Mouse (Mus musculus) lung, postnatal 25 days (tissue): Measurements from ENCODE around the gene Ankrd44.

Source experiments
- DNase-seq: peaks from one replicate; pipeline ENCODE4 v3.0.0; 2022; ENCODE audit warnings: low spot score

Ankrd44 gene

DNA sequence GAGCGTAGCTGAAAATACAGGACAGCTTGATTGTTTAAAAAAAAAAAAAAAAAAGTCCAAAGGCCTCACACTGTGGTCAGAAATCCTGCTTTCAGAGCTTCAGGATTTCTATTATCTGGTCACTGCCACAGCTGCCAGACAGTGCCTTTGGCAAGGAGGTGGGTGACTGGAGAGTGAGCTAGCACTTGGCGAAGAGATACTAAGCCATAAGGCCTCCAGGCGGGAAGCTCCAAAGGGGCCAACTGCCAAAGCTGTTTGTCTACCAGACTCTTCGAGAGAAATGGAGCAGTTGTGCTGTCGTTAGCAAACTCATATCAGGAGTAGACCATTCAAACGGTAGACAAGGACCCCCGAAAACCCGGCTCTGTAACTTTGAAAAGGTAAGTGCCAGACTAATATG lies 3.5 kb downstream of the Ankrd44 start:
- no peak for DNase-seq

DNA sequence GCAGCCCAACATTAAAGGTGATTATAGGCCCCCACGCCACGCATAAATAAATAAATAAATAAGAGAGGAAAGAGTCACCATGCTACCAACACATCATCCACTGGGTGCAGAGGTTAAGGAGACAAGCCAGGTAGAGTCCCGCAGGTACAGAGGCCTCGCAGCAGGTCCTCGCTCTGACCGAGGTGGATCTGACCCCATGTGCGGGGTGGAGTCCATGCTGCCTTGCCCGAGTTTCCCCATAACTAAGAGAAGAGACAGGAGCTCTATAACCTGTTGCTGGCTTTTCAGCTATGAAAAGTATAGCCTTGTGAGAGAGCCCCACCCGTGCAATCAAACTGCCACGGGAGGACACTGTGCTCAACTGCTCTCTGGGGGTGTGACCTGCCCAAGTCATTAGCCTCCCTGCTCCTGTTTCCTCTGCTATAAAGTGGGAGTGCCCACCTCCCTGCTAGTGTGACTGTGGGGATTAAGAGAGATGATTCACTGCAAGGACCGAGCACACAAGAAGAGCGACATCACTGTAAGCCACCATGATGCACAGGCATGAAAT lies 4.1 kb downstream of the Ankrd44 start:
- no peak for DNase-seq

DNA sequence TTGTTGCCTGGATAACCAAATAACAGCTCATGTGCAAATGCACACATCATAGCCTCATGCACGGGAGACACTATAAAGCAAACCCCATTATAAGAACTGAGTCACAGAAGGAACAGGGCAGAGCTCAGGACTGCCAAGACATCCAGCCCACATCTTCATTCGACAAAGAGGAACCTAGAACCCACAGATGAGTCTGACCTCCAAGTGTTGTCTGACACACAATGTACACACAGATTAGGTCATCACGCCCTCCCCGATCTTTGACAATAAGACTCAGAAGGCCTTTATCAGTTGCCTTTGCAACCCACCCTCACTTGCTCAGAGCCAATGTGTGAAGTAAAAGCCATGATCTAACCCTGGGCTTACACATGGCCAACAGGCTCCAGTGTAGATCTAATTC lies 6.1 kb downstream of the Ankrd44 start:
- DNase-seq: no peak

DNA sequence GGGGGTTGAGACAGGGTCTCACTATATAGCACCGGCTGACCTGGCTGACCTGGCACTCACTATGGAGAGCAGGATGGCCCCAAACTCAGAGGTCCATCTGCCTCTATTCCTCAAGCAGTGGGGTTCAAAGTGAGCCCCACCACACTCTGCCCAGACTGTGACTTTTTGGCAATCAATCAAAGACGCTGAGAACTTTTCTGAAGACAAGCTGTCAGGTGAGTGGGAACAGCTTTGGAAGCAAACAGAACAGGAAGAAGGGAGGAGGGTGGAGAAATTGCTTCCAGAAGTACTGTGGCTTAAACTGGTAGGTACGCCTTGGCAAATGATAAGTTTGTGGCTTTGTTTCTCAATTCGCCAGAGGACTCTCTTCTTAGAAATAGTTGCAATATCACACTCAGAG lies 9.7 kb downstream of the Ankrd44 start:
- no peak for DNase-seq

DNA sequence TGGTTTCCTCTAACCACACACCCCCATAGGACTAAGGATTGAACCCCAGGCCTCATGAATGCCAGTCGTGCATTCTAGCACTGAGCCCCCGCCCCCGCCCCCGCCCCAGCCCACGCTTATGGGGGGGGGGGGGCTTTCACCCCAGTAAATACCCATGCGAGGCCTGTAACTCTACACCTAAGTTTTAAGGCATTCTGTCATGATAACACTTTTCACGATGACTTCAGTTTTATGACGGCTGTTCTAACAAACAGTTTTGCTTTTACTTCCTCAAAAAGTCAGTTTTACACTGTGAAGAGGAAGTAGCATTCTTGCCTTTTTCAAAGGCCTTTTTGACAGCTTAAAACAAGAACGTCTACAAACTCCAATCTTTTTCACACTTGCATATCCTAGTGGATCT lies 11.8 kb downstream of the Ankrd44 start:
- no peak for DNase-seq

DNA sequence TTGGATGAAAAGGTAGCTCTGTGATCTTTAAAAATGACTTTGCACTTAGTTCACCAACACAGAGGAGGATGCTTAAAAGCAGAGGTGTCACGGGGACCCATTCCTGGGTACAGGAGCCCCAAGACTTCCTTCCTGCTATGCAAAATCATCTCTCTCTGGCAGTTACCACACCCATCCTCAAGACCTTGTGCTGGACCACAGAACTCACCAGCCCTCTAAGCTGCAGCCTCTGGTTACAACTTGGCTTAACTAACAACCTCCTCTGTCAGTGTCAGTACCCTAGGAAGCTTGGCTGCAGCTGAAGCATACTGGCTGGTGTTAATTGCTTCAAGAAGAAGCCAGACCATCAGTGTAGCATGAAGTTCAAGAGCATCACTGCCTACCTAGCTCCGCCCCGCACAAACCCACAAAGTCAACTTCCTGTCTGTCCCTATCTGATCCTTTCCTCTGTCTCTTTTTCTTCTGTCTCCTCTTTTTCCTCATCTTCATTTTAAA lies 12.8 kb downstream of the Ankrd44 start:
- no peak for DNase-seq

DNA sequence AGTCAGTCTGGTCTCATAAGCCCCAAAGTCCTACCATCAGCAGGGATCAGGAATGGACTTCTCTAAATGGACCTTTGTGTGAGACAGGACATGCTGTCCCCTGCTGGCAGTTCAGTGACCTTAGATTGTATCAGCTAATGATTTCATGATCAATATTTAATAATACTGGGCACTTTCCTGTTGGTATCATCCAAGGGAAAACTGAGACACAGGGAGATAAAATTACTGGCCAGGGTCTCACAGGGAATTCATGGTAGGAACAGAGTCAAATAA lies 13.2 kb downstream of the Ankrd44 start:
- no peak for DNase-seq

DNA sequence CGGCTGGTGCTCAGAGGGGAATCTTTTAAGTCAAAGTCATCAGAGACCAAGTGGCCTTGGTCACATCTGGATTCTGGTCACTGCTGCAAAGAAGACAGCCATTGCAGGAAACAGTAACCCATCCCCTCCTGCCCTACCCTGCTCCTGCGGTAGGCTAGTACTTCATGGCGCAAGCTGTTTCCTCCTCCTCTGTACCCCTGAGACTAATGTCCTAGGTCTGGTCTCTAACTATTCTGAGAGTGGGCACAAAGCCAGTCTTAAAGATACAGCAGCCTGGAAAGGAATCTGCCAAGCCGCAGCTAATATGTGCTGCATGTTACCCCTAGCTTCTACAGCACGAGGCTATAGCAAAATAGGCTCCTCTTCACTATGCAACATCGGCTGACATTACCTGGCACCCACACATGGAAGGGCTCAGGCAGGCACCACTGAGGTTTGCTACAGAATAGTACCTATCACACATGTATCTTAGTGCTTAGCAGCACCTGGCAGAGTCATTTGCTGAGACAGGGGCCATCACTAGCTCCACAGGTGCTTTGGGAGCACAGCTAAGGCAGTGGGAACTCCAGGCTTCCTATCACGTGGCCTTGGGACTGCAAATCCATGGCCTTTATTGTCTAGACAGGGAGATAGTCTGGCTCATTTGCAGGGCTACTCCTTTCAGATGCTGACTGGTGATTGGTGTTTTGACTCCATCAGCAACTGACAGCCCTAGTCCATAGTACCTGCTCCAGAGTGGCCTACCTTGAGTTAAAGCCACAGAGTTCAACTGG lies 13.7 kb downstream of the Ankrd44 start:
- DNase-seq: no peak

DNA sequence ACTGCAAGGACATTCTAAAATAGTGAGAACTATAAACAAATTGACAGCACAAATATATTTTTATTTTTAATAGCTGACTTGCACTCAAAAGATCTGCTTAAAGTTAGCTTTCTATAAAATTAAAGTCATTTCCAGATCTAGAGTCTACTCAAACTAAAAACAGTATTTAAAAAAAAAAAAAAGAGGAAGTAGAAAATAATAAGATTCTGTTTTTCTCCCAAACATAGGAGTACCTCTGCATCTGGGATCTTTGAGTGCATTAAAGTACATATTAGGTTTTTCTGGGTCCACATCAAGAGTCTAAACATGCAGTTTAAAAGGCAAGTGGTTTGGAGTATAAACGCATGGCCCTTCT lies 15.0 kb downstream of the Ankrd44 start:
- no peak for DNase-seq

DNA sequence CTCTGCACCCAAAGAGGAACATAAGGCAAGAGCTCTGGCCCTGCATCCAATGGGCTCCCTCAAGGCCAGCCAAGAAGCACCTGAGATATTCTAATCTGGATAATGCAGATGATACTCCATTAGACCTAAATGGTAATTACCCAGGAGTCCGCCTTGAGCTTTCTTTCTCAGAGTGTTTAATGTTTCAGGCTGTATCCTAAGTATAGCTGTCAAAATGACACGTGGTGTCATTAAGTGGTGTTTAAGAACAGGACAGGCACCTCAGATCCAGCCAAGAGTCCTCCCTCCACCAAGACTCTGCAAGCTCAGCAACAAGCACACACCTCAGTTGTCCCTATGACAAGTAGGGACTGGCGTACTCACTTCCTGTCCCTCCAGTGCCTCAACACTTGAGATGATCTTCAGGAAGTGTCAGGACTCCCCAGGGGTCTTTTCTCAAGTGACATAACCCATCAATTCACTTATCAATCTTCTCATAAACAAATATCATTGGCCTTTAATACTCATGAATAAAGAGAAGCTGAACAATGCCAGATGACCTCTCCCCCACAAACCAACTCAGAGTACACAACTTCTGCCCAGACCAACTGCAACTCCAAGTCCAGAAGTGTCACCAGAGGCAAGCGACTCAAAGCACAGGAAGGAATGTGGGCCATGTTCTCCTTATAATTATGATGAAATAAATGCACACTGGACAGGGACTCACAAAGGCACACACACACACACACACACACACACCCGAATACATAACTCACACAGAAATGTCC lies 15.5 kb downstream of the Ankrd44 start:
- DNase-seq: no peak

DNA sequence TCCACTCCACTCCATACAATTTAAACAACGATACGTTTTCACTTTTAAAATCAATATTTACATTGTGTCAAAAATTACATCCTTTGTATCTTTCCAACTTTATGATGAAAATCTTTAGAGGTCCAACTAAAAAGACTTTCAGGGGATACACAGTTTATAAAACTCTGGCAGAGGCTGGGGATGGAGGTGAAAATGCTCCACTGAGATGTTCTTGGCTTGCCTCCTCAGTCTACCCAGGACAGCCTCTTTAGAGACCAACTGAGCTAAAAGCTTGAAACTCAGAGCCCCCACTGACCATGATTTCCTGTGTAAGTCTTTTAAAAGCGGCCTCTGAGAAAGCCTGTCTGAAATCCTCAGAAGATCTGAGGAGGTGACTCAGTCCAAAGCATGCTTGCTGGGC lies 17.4 kb downstream of the Ankrd44 start:
- DNase-seq: no peak

DNA sequence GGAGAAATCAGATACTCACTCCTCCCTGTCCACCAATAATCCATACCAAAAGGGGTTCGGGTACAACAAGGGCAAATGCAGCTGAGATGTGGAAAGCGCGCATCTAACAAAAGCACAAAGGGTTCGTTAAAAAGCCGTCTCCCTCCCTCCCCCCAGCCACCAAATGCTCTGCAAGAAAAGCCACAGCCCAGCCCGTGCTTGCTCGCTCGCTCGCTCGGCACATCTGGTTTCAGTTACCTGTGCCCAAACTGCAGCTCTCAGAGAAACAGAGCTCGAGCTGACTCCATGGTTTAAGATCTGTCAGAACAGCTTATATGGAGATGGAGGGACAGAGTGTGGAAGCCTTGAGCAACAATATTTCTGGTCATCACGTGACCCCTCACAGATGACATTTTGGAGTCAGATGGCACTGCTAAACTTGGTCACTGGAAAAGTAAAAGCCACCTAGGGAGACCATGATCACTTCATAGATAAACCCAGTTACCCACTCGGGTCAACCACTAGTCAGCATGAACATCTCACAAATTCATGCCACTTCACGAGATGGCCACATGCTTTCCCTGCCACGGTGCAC lies 19.0 kb downstream of the Ankrd44 start:
- no peak for DNase-seq

DNA sequence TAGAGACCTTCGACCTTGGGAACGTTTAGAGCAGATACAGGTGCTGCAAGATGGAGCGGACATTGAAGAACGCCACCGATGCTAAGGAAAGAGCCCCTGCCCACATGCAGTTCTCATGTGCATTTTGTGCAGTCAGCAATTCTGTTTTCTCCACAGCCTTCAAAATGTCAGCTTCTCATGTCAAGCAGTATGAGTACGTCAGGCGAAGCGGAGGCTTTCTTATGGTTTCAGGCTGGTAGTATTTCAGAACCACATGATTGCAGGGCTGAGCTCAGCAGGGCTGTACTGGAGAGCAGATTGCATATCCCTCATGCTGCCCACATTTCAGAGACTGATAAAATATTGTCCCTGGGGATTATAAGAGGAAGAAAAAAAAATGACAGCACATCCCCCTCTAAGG lies 19.9 kb downstream of the Ankrd44 start:
- no peak for DNase-seq

DNA sequence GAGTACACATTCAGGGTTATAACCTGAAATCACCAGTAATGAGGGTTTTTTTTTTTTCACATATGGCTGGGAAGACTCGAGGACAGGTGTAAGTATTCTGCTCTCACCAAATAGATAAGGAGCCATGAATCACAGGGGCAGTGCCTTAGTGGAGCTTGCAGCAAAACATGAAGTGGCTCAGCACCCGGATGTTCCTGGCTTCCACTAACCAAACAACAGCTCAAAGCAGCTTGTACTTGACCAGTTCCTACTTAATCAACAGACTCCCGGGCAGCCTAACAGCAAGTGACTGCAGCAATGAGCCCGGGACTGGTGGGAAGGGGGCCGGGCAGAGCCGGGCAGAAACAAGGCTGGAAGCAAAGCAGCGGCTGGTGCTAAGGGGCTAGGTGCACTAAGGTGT lies 20.6 kb downstream of the Ankrd44 start:
- DNase-seq: no peak

DNA sequence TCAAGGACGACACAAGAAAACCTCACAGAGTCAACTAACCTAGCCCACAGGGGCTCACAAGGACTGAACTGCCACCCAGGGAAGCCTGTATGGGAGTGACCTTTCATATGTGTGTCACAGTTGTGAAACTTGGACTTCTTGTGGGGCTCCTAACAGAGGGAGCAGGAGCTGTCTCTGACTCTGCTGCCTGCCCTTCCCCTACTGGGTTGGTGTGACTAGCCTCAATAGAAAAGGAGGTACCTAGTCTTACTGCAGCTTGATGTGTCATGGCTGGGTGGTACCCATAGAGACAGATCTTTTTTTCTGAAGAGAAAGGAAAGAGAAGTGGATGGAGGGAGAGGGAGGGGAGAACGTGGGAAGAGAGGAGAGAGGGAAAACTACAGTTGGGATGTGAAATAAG lies 22.0 kb downstream of the Ankrd44 start:
- no peak for DNase-seq

DNA sequence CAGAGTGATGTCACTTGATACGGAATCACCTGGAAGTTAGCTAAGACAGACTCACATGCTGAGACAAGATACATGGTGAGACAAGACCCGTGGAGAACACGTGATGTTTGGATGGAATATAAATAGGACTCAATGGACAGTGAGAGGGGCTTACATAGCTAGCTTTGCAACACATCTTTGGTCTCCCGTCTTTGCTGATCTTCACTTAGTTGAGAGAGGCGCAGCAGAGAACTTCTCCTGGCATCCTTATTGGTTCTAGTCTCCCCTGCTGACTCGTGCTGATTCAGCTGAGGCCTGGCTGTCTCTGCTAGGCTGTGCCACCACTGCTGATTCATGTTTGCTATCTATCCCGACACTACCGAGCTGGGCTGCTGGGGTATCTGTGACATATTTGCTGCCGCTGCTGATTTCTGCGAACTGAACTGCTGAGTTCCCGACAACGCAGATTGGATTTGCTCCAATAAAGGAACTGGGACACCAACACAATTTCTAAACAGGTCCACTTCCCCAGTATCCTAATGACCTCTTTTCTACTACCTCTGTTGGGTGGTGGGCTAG lies 23.4 kb downstream of the Ankrd44 start:
- DNase-seq: no peak

DNA sequence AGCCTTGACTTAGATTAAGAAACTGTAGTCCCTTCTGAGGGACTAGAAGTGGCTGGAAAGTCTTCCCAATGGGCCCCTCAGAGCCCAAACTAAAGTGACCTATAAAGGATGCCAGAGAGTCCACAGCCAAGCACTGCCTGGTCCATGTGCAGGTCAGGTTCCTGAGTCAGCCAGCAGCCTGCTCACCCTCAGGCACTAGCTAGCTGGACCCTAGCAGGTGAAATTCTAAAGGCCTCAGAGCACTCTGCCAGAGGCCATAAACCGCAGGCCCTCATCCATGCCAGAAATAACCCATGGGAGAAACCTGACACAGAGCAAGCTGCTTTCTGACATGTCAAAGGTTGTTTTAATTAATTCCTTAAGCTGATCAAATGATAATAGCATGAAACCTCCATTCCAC lies 25.1 kb downstream of the Ankrd44 start:
- DNase-seq: no peak

DNA sequence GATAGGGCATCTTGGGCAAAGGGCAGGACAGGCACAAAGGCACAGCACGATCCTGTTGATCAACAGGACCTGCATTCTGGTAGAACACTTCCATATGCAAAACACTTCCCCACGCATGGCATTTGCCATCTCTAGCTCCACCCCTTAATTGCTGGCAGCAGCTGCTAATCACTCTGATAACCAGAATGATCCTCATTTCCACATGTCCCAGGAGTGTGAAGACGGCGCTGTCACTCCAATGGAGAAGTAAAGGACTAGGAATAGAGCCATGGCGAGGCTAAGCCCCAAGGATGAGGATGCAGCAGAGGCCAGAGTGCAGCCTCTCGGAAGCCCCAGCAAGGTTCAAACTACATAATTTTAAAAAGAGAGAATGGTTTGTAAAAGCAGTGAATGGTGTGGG lies 26.9 kb downstream of the Ankrd44 start:
- DNase-seq: no peak

DNA sequence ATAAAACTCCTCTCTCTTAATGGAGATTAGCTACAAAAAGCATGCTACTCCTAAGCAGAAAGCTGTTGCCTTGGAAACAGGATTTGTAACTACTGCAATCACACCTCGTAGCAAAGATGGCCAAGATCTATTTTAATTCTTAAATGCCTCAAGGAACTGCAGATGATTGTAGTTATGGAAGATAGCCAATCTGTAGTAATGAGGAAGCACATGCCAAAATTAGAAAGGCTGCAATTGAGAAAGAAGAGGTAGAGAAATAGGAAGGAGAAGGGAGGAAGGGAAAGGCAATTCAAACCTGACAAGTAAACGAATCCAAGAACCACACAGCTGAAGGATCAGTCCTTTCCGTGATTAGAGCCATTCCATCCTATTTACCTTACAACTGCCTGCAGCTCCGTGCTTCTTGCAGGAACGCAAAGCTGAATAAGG lies 27.5 kb downstream of the Ankrd44 start:
- DNase-seq: no peak

DNA sequence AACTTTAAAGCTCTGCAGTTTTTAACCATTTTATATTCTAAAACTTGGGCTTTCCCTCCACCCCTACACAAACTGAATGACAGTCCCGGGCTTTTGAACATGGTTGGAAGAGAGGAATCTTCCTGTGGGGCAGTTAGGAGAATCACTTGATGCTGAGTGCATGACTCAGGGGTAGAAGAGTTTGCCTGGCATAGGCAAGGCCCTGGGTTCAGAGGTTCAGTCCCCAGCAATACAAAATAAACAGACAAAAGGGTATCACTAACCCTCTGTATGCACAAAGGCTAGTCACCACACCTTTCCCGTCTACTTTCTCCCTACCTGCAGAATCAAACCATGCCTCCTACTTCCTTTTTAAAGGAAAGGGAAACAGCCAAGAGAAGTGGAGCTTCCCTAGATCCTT lies 28.5 kb downstream of the Ankrd44 start:
- DNase-seq: no peak

DNA sequence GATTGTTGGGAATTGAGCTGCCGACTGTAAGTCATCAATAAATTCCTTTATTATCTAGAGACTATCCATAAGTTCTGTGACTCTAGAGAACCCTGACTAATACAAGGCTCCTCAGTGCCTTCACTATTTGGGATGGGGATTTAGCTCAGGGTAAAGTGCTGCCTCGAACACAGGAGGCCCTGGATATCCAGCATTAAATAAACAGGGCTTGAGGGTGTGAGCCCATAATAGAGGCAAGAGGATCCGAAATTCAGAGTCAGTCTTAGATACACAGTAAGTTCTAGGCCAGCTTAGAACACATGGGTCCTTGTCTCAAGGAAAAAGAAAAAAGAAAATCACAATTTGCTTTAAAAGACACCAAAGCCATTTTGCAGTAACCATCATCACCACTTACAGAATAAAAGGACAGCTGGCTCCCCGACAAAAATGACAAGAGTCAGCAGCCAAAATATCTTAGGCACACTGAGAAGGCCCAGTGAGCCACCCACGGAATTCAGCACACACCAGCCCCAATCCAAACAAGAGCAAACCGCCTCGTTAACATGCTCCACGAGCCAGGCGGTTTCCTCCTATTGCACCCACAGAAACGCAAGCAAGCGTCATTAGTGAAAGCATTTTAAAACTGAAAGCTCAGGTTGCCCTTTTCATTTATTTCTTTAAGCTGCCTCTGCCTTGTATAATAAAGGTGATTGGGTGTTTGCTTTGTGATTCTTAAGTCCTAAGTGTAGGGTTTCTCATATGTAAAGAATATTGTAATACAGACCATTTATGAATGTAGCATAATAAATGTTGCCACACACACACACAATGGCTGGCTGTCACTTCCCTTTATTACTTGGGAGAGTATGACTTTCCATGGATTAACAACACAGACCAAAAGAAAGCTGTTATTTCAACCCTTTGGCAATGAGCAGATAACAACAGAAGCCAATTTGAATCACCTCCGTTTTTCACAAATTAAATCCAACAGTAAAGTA lies 29.8 kb downstream of the Ankrd44 start:
- DNase-seq: peak; percentile 53

DNA sequence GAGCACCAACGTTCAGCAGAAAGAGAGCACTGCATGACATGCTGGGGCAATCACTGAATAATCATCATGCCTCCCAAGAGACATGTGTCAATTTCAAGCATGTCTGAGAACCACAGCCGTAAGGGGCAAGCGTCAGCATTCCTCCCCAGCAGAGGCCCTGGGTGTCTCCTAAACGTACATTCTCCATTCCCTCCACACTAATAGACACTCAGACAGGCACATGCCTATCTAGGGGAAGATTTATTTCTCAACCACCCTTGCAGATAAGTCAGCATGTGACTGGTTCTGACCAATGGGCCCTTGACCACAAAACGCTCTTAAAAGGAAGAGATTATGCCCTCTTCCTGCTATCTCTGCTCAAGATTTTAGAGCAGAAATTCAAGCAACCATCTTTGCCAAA lies 37.7 kb downstream of the Ankrd44 start:
- no peak for DNase-seq
